Mouse (Mus musculus) stomach, embryonic 14.5 days (tissue): ENCODE data around the gene Arfgef3. TPM values are rescaled to one million over a fixed set of nuclear protein-coding genes. Genes with fewer than 3 reads are reported as not detected.

Experiments
- ATAC-seq: fragments of 200-750 bp; cut with Nextera tagmentation; 2 replicates; pipeline ENCODE4 v1.8.0; 2017; ENCODE audit warnings: low read depth, moderate TSS enrichment; ENCODE audit not compliant: insufficient number of reproducible peaks, insufficient read depth, low FRiP score
- H3K27ac ChIP-seq: fragments of 300-500 bp; sonication (generic); 2 replicates; pipeline ENCODE4 v1.5.1; 2014; ENCODE audit warnings: mild to moderate bottlenecking, low read length, moderate library complexity, mixed read lengths
- H3K27me3 ChIP-seq: fragments of 300-500 bp; sonication (generic); 2 replicates; pipeline ENCODE4 v1.6.1; 2014; ENCODE audit warnings: low read length, control low read depth, mixed read lengths; ENCODE audit not compliant: control insufficient read depth, insufficient read depth
- H3K36me3 ChIP-seq: fragments of 300-500 bp; sonication (generic); 2 replicates; pipeline ENCODE4 v1.6.1; 2014; ENCODE audit warnings: mild to moderate bottlenecking, control low read depth, low read length, moderate library complexity, mixed read lengths; ENCODE audit not compliant: control insufficient read depth, insufficient read depth
- H3K4me1 ChIP-seq: fragments of 300-500 bp; sonication (generic); 2 replicates; pipeline ENCODE4 v1.6.1; 2014; ENCODE audit warnings: low read length, control low read depth, mixed read lengths; ENCODE audit not compliant: control insufficient read depth, insufficient read depth
- H3K4me2 ChIP-seq: fragments of 300-500 bp; sonication (generic); replicated peaks from 2 replicates; pipeline ENCODE4 v1.6.1; 2014; ENCODE audit warnings: low read depth, low read length, control low read depth
- H3K4me3 ChIP-seq: fragments of 300-500 bp; sonication (generic); 2 replicates; pipeline ENCODE4 v1.5.1; 2014; ENCODE audit warnings: low read depth, low read length, control low read depth
- H3K9ac ChIP-seq: fragments of 300-500 bp; sonication (generic); replicated peaks from 2 replicates; pipeline ENCODE4 v1.6.1; 2014; ENCODE audit warnings: low read depth, mild to moderate bottlenecking, control low read depth, low read length, moderate library complexity, mixed read lengths
- H3K9me3 ChIP-seq: fragments of 300-500 bp; sonication (generic); 2 replicates; pipeline ENCODE4 v1.6.1; 2016; ENCODE audit warnings: low read depth, low read length, control low read depth; ENCODE audit not compliant: control insufficient read depth
- WGBS: fragments of 180-500 bp; shearing (Covaris S2); extraction: QIAGEN DNeasy Blood & Tissue Kit; methylation state at CpG from one replicate; pipeline ENCODE4 v1.1.7; 2014; 5-methylcytosine and 5-hydroxymethylcytosine counted together
- polyA plus RNA-seq: library from polyadenylated mRNA; unstranded; fragments of >200 nt; fragmentation: Nextera tagmentation; extraction: Ambion mirVana; gene quantifications from 2 replicates; pipeline ENCODE4 v1.2.1, GENCODE M21; 2014

Gene Arfgef3
- polyA plus RNA-seq, 1 experiment from 2014 or later: 3.2 TPM

DNA sequence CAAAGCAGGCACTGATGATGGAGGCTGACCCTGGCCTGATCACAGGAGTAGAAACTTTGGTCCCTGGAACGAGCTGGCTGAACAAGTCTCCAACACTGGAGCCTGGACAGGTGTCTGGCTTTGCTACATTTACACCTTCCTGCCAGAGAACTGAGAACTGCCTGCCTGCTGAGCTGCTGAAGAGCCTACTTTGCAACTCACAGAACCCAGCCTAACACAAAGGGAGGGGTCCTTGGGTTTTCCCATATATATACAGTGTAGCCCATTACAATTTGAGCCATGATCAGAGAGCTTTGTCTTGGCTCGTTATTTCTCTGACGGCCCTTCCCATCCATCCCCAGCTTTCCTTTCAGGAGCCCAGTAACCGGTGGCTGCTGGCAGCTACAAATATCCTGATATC lies 6.3 kb upstream of the Arfgef3 start:
- no peak overlapping the region for H3K4me3 ChIP-seq
- H3K4me2 ChIP-seq: no peak overlapping the region
- H3K27ac ChIP-seq: no peak overlapping the region
- no peak for ATAC-seq
- WGBS: 78% methylated on average over 4 of the region's 4 CpGs
- no peaks in the 10 kb centered on the region for H3K27me3 ChIP-seq
- no peaks in the 10 kb centered on the region for H3K9me3 ChIP-seq
- no peak overlapping the region for H3K9ac ChIP-seq
- no peaks in the 10 kb centered on the region for H3K36me3 ChIP-seq
- no peaks in the 10 kb centered on the region for H3K4me1 ChIP-seq

DNA sequence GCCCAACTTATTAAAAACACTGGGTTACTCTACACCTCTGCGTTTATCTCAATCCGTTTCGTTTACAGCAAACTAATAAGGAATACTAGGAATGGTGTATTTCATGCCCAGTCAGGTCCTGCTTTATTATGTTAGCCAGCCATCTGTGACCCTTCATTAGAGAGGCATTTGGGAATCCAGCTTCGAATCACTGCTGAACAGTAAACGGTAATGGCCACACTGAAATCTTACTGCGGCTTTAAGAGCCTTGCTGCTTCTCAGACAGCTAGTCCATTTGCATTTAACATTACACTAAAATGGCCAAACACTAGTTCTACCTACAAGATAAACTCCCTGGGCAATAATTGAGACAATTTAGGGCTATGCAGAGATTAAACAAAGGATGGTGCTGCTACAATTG lies 1.7 kb downstream of the Arfgef3 start:
- no peaks in the 10 kb centered on the region for H3K36me3 ChIP-seq
- H3K9ac ChIP-seq: no peak overlapping the region
- no peak overlapping the region for H3K4me3 ChIP-seq
- no peaks in the 10 kb centered on the region for H3K27me3 ChIP-seq
- no peak for ATAC-seq
- no peaks in the 10 kb centered on the region for H3K4me1 ChIP-seq
- no peaks in the 10 kb centered on the region for H3K9me3 ChIP-seq
- H3K4me2 ChIP-seq: peak overlapping the region; percentile 65; the same call in 1 of the 2 replicates
- 67% methylated on average over 6 of the region's 6 CpGs for WGBS
- H3K27ac ChIP-seq: no peak overlapping the region

DNA sequence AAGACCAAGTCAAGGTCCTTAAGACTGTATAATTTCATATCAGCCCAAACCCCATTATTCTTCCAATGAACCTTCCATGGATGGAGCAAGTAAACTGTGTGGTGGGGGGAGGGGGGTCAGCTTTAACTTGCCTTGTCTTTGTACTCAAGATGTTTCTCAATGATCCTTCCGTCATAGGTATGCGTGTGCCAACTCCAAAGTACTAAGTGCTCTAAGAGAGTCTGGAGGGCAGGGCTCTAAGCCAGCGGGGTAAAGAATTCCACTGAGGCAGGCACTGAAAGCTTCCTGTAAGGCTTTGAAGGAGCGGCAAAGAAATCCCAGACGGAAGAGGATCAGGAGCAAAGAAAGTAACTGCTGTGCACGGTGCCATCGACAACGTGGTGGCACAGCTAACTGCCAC lies 2.7 kb downstream of the Arfgef3 start:
- H3K4me1 ChIP-seq: no peaks in the 10 kb centered on the region
- no peaks in the 10 kb centered on the region for H3K36me3 ChIP-seq
- no peak overlapping the region for H3K4me2 ChIP-seq
- no peaks in the 10 kb centered on the region for H3K27me3 ChIP-seq
- no peak for ATAC-seq
- H3K9ac ChIP-seq: no peak overlapping the region
- H3K9me3 ChIP-seq: no peaks in the 10 kb centered on the region
- no peak overlapping the region for H3K27ac ChIP-seq
- WGBS: 85% methylated on average over 8 of the region's 8 CpGs
- no peak overlapping the region for H3K4me3 ChIP-seq

DNA sequence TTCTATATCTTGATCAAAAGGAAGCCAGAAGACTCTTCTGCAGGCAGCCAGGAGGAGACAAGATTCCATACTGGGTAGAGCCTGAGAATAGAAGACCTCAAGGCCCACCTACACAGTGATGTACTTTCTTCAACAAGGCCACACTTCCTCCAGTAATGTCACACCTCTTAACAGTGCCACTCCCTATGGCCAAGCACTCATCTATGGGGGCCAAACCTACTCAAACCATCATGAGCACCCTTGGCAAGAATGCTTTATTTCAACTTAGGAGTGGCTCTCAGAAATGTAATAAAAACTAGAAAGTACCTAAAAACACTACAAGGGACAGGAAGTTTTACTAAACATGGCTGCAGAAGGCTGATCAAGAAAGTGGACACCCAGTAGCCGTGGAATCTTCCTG lies 15.2 kb downstream of the Arfgef3 start:
- 93% methylated on average over 1 of the region's 1 CpGs for WGBS
- Histone ChIP-seq H3K9me3 (no peaks in the 10 kb centered on the region), H3K36me3 (no peaks in the 10 kb centered on the region), H3K4me2 (no peak overlapping the region), H3K4me3 (no peak overlapping the region), H3K27ac (no peak overlapping the region), H3K27me3 (no peaks in the 10 kb centered on the region), H3K4me1 (no peaks in the 10 kb centered on the region), H3K9ac (no peak overlapping the region)
- no peak for ATAC-seq

DNA sequence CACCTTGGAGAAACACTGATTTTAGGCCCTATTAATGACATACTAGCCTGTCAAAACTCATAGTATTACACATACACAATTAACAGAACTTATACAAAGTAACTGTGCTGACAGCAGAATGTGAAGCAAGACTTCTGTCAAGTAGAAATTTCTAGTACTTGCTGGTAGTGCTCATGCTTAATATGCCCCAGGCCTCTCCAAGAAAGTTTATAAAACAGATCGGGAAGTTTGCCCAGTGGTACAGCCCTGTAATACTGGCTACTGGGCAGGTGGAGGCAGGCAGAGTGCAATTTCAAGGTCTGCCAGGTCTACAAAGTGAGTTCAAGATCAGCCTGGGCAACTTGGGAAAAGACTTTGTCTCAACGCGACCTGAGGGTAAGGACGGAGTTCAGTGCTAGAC lies 32.3 kb downstream of the Arfgef3 start:
- 87% methylated on average over 4 of the region's 4 CpGs for WGBS
- no peak overlapping the region for H3K4me3 ChIP-seq
- H3K4me1 ChIP-seq: no peaks in the 10 kb centered on the region
- H3K9me3 ChIP-seq: no peaks in the 10 kb centered on the region
- no peaks in the 10 kb centered on the region for H3K36me3 ChIP-seq
- no peak for ATAC-seq
- no peaks in the 10 kb centered on the region for H3K27me3 ChIP-seq
- no peak overlapping the region for H3K27ac ChIP-seq
- no peak overlapping the region for H3K4me2 ChIP-seq
- H3K9ac ChIP-seq: no peak overlapping the region

DNA sequence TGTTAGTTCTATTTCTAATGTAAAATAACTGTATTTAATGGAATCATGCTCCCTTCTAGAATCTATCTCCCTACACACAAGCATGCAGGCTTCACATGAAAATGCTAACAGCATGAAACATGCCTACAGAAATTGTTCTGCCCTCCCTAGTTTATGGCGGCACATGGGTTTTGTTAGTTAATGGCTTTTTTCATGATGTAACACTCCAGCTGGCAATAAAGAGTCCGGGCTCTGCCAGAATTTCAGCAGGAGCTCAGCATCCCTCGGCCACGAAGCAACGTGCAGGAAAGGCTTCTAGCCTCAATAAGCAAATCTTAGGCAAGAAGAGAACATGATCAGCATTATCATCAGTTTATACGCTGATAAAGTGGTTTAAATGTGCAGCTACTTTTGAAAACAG lies 32.8 kb downstream of the Arfgef3 start:
- no peak overlapping the region for H3K9ac ChIP-seq
- no peaks in the 10 kb centered on the region for H3K4me1 ChIP-seq
- H3K27ac ChIP-seq: no peak overlapping the region
- WGBS: 63% methylated on average over 6 of the region's 6 CpGs
- H3K4me2 ChIP-seq: no peak overlapping the region
- no peaks in the 10 kb centered on the region for H3K36me3 ChIP-seq
- H3K9me3 ChIP-seq: no peaks in the 10 kb centered on the region
- no peak overlapping the region for H3K4me3 ChIP-seq
- no peaks in the 10 kb centered on the region for H3K27me3 ChIP-seq
- no peak for ATAC-seq

DNA sequence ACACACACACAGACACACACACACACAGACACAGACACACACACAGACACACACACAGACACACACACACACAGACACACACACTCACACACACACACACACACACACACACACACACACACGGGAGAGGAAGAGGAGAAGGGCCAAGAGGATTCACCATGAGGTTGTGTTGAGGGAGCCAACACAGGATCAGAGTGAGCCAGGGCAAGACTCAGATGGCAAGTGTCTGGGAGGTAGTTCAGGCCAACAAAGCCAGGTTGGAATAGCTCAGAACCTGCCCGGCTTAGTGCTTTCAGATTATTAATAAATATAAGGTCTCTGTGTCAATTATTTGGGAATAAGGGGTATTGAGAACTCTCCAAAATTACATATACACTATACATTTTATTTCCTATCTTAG lies 33.9 kb downstream of the Arfgef3 start:
- H3K4me2 ChIP-seq: no peak overlapping the region
- H3K4me3 ChIP-seq: no peak overlapping the region
- H3K9me3 ChIP-seq: no peaks in the 10 kb centered on the region
- WGBS: 82% methylated on average over 2 of the region's 2 CpGs
- H3K36me3 ChIP-seq: no peaks in the 10 kb centered on the region
- no peaks in the 10 kb centered on the region for H3K4me1 ChIP-seq
- no peak overlapping the region for H3K9ac ChIP-seq
- no peak for ATAC-seq
- H3K27ac ChIP-seq: no peak overlapping the region
- H3K27me3 ChIP-seq: no peaks in the 10 kb centered on the region

DNA sequence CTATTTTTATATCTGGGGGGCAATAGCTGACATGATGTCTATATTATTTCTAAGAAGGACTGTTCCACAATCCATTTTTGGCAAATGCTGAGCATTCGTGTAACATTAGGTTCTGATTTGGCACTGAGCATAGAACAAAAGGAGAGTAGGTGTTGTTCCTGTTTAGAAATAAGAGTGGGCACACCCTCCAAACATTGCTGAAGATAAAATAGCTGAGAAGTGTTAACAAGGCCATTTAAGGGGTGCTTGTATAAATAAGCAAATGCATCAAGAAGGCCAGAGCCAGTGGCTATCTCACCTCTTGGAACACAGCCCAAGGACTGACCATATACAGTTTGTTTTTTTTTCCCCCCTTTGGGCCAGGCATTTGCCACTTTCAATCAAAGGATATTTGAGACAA lies 35.1 kb downstream of the Arfgef3 start:
- no peak for ATAC-seq
- H3K9me3 ChIP-seq: no peaks in the 10 kb centered on the region
- no peak overlapping the region for H3K4me3 ChIP-seq
- H3K4me2 ChIP-seq: no peak overlapping the region
- WGBS: 90% methylated on average over 1 of the region's 1 CpGs
- H3K27ac ChIP-seq: no peak overlapping the region
- H3K36me3 ChIP-seq: no peaks in the 10 kb centered on the region
- no peaks in the 10 kb centered on the region for H3K4me1 ChIP-seq
- no peak overlapping the region for H3K9ac ChIP-seq
- H3K27me3 ChIP-seq: no peaks in the 10 kb centered on the region

DNA sequence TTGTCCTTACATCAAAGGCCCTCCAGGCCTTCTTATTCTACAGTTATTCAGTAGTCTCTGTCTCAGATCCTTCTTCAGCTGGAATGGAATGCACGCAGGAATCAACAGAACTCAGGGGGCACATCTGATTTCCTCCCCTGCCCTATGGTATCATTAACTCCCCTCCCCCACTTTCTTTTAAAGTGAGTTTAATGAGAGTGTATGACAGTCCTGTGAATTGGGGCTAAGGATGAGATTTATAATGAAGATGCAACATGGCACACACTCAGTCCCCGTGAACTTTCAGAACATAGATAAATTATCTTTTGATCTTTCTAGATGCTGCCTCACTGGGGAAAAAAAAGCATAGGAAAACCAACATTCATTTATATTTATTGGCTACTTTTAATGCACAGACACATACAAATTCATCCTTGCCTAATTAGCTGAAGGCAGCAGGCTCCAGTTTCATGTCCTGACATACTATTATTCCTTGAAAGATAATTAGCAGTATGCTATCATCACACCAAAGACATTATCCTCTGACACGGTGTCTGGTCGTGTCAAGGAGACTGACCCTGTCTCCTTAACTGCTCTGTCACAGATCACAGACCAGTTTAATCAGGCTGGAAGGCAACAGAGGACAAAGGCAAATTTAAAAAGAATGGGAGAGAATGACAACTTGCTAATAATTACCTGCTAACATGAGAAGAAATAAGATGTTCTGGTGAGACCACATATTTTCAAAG lies 39.2 kb downstream of the Arfgef3 start:
- Histone ChIP-seq H3K4me1 (no peaks in the 10 kb centered on the region), H3K27ac (no peak overlapping the region), H3K4me3 (no peak overlapping the region), H3K9me3 (no peaks in the 10 kb centered on the region), H3K9ac (no peak overlapping the region), H3K4me2 (no peak overlapping the region), H3K36me3 (no peaks in the 10 kb centered on the region), H3K27me3 (no peaks in the 10 kb centered on the region)
- no peak for ATAC-seq
- WGBS: 55% methylated on average over 4 of the region's 4 CpGs
